Mouse (Mus musculus) cerebellum, adult 11-12 months (tissue): ENCODE data around the gene Slc5a4b.
"Not testable (repeated sequence)": the region's sequence is repeated elsewhere in the genome, so short reads cannot be mapped to it uniquely, and the experiment has no call there.

Experiments
- DNase-seq: peaks from one replicate; pipeline ENCODE4 v3.0.0; 2022

Gene Slc5a4b

GRCm38 (mm10) chr10:76110861-76111260 lies at the start of gene Slc5a4b:
Slc5a4b (minus strand) TSS chr10:76110961.
- no peak for DNase-seq

GRCm38 (mm10) chr10:76158009-76158408 lies 47.2 kb upstream of the Slc5a4b start:
- DNase-seq, result no peak

GRCm38 (mm10) chr10:76157528-76157927 lies 46.8 kb upstream of the Slc5a4b start:
- no peak for DNase-seq

GRCm38 (mm10) chr10:76155911-76156310 lies 45.1 kb upstream of the Slc5a4b start:
- no peak for DNase-seq

GRCm38 (mm10) chr10:76147278-76147677 lies 36.5 kb upstream of the Slc5a4b start, which contains the start of gene Slc5a4a:
Slc5a4a (plus strand) TSS chr10:76147451.
- no peak for DNase-seq

- no peak for DNase-seq
Measured at GRCm38 (mm10) chr10:76146846-76147245, 36.1 kb upstream of the Slc5a4b start.

- no peak for DNase-seq
Measured at GRCm38 (mm10) chr10:76136318-76136717, 25.6 kb upstream of the Slc5a4b start.

GRCm38 (mm10) chr10:76132506-76132905 lies 21.7 kb upstream of the Slc5a4b start:
- no peak for DNase-seq

GRCm38 (mm10) chr10:76121495-76121894 lies 10.7 kb upstream of the Slc5a4b start:
- DNase-seq, result no peak

- no peak for DNase-seq
Measured at GRCm38 (mm10) chr10:76120124-76120711, 9.5 kb upstream of the Slc5a4b start.

GRCm38 (mm10) chr10:76118741-76119140 lies 8.0 kb upstream of the Slc5a4b start:
- DNase-seq, result no peak

GRCm38 (mm10) chr10:76117966-76118365 lies 7.2 kb upstream of the Slc5a4b start:
- DNase-seq, result peak; percentile 21

- DNase-seq, result no peak
Measured at GRCm38 (mm10) chr10:76097368-76097767, 13.4 kb downstream of the Slc5a4b start.

- DNase-seq, result no peak
Measured at GRCm38 (mm10) chr10:76096580-76096979, 14.2 kb downstream of the Slc5a4b start.

GRCm38 (mm10) chr10:76077008-76077407 lies 33.8 kb downstream of the Slc5a4b start:
- not testable (repeated sequence) for DNase-seq

GRCm38 (mm10) chr10:76072080-76072479 lies 38.7 kb downstream of the Slc5a4b start:
- not testable (repeated sequence) for DNase-seq

GRCm38 (mm10) chr10:76067674-76068613 lies 42.8 kb downstream of the Slc5a4b start:
- peak; percentile 61 for DNase-seq

- no peak for DNase-seq
Measured at GRCm38 (mm10) chr10:76062439-76062838, 48.3 kb downstream of the Slc5a4b start.

GRCm38 (mm10) chr10:76051860-76052259 lies 58.9 kb downstream of the Slc5a4b start:
- DNase-seq, result no peak

- no peak for DNase-seq
Measured at GRCm38 (mm10) chr10:76048967-76049366, 61.8 kb downstream of the Slc5a4b start.

GRCm38 (mm10) chr10:76047182-76047869 lies 63.4 kb downstream of the Slc5a4b start:
- no peak for DNase-seq

- DNase-seq, result no peak
Measured at GRCm38 (mm10) chr10:76046754-76047153, 64.0 kb downstream of the Slc5a4b start.

GRCm38 (mm10) chr10:76045343-76045742 lies 65.4 kb downstream of the Slc5a4b start:
- no peak for DNase-seq
